Mouse (Mus musculus): ENCODE data around the gene Ankrd11.

Gene Ankrd11

GRCm38 (mm10) chr8:123004033-123004922 is 37.8 kb downstream of the Ankrd11 start:
- no peak for DNase-seq (ENCODE audit: low spot score)

- no peak for DNase-seq (ENCODE audit: low spot score)
Observed at GRCm38 (mm10) chr8:123000311-123000710, 41.8 kb downstream of the Ankrd11 start.

DNA sequence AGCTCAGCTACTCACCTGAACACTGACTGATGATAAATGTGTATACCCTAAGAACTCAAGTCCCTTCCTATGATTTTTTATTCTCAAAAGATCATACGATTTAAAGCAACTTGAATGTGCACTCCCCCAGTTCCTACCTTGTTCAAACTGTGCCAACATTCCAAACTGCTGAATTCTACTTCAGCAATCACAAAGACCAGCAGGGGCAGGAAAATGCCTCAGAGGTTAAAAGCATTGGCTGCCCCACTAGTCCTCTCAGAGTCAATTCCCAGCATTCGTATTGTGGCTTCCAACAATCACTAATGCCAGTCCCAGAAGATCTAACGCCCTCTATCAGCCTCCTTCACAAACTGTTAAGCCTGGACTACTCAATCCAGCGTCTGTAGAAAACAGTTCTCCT is 44.1 kb downstream of the Ankrd11 start:
- no peak for DNase-seq (ENCODE audit: low spot score)

GRCm38 (mm10) chr8:122993740-122994139 is 48.3 kb downstream of the Ankrd11 start:
- no peak for DNase-seq (ENCODE audit: low spot score)

DNA sequence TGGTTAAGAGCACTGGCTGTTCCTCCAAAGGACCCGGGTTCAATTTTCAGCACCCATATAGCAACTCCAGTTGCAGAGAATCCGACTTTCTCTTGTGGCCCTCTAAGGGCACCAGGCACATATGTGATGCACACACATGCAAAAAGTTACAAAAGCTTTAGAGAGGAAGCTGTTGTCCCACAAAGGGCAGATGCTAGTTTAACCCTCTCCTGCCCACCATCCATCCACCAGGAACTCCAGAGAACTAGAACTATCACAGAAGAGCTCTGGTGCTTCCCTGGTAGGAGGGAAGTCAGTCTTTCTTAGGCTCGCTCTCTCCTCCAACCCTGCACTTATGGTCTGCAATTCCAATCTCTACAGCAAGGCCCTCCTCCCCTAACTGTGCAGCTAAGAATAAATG is 49.0 kb downstream of the Ankrd11 start:
- no peak for DNase-seq (ENCODE audit: low spot score)

- DNase-seq (ENCODE audit: low spot score), result no peak
Observed at GRCm38 (mm10) chr8:122992296-122992695, 49.8 kb downstream of the Ankrd11 start.

GRCm38 (mm10) chr8:122991368-122991767 is 50.7 kb downstream of the Ankrd11 start:
- DNase-seq (ENCODE audit: low spot score), result no peak

DNA sequence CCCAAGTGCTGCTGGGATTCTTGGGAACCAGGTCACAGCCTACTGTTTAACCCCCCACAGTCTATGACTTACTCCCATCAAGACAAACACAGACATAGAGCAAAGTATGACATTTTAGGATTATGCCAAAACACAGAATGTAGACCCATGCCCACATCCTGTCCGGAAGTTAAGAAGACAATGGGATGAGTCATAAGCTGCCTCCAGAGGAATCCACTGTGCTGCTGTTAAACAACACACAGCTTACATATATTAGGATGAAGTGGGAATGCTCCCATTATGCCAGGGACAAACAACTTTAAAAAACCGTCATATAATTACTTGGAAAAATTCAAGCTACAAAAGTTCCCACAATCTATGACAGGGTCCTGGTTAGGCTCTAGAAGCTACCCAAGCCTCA is 52.1 kb downstream of the Ankrd11 start:
- no peak for DNase-seq (ENCODE audit: low spot score)

DNA sequence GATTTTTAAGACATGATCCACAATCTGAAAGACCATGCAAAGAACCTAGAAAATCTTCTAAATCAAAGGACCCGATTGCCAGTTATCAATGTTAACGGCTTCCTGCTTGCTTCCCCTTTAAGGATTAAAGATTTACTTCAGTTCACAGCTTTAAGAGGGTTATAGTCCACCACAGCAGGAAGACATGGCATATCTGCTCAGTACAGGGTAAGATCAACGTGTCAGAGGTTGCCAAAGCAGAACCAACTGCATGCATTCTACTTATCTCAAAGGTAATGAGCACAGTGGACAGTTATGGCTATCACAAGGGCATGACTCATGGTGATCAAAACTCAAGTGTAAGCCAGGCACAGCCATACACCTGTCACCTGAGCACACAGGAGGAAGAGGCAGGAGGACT is 53.1 kb downstream of the Ankrd11 start:
- no peak for DNase-seq (ENCODE audit: low spot score)

- DNase-seq (ENCODE audit: low spot score), result no peak
Observed at GRCm38 (mm10) chr8:122987255-122987654, 54.8 kb downstream of the Ankrd11 start.

DNA sequence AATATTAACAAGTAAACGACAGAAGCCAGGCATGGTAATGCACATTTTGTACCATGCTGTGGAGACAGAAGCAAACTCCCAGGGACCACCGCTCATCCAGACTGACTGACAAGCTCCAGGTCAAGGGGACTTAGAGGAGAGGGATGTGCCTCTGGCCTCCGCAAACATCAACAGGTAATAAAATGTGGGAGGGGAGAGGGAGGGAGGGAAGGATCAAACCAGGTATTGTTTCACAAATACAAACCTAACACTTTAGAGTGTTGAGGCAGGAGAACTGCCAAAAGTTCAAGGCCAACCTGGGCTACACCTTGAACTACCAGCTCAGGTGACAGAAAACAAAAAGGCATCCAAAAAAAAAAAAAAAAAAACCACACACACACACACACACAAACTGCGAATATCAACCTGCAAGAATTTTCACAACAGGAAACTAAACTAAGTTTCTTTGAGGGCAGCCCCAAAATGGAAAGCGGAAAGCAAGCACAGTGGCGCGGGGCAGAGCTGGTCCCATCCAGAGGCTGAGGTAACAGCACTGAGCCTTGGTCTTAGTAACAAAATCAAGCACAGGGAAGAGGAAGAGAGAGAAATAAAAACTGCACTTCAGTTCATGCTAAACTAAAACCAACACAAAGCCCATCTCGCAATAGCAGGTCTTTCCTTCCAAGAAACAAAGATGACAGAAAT is 55.4 kb downstream of the Ankrd11 start:
- no peak for DNase-seq (ENCODE audit: low spot score)

DNA sequence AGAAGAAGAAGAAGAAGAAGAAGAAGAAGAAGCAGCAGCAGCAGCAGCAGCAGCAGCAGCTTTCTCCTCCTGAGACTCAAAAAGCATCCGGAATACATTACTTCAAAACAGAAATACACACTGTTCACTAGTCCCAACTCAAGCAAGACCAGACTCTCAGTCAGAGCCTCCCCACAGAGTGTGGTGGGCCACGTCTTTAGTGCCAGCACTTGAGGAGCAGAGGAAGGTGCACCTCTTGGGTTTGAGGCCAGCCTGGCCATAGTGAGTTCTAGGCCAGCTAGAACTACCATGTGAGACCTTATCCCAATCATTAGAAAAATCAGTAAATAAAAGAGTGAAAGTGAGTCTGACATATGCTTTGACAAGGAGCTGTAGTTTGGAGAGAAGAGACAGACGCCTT is 57.9 kb downstream of the Ankrd11 start:
- no peak for DNase-seq (ENCODE audit: low spot score)

- DNase-seq (ENCODE audit: low spot score), result no peak
Observed at GRCm38 (mm10) chr8:122983178-122983942, 58.7 kb downstream of the Ankrd11 start.

DNA sequence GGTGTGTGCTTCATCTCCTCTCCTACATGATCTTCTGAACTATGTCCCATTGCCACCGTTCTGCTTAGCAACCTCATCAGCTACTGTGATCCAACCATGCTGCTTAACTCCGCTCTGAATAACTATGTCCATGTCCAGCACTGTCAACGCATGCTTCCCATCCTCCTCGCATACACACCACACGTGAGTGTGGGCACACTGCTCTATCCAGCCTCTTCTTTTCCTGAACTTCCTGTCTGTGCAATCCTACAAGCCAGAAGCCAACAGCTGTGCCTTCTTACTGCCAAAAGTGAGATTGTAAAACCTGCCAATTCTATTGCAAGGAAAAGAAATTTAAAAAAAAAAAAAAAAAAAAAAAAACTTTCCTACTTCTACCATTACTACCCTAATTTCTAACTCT is 60.4 kb downstream of the Ankrd11 start:
- DNase-seq (ENCODE audit: low spot score), result no peak

DNA sequence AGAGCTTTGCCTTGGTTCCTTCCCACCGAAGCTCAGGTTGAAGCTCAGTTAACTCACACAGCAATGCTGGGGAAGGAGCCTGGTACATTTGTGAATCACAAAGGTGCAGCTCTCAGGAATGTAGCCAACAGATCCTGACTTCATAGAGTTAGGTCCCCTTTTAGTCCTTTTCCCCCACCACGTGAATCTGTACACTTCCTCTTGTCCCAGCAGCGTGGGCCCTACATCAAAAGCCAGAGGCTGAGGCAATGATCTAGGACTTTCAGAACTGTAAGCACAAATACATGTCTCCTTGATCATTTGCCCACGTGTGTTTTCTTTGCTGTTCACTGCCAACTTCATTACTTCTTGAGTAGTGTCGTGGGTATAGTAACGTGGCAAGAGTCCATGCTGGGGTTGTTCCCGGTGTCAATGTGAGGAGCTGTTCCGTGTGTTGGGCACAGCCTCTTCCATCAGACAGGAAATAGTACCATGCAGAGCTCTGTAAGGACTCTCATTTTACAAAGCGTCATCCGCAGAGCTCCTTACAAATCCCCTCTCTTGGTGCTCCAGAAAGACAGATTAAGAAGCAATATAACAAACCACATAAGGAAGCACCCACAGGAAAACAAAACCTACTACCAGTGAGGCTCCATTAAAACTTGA is 62.1 kb downstream of the Ankrd11 start:
- DNase-seq (ENCODE audit: low spot score), result no peak

DNA sequence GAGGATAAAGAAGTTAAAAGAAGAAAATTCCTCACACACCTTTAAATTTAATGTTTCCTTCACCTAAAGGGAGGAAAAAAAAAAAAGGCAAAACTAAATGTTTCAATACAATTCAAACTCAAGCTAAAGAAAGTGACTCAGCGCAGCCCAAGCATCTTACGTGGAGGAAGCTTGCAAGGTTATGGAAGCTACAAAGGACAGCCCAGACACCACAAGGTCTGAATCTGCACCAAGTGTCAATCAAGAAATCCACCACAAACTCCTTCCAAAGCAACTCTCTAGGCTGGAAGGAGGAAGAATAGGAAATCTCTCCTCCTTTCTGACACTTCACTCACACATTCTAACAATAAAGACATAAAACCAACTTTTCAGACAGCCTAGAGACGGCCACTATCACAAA is 62.7 kb downstream of the Ankrd11 start:
- DNase-seq (ENCODE audit: low spot score), result no peak

GRCm38 (mm10) chr8:122976046-122976445 is 66.0 kb downstream of the Ankrd11 start:
- no peak for DNase-seq (ENCODE audit: low spot score)

DNA sequence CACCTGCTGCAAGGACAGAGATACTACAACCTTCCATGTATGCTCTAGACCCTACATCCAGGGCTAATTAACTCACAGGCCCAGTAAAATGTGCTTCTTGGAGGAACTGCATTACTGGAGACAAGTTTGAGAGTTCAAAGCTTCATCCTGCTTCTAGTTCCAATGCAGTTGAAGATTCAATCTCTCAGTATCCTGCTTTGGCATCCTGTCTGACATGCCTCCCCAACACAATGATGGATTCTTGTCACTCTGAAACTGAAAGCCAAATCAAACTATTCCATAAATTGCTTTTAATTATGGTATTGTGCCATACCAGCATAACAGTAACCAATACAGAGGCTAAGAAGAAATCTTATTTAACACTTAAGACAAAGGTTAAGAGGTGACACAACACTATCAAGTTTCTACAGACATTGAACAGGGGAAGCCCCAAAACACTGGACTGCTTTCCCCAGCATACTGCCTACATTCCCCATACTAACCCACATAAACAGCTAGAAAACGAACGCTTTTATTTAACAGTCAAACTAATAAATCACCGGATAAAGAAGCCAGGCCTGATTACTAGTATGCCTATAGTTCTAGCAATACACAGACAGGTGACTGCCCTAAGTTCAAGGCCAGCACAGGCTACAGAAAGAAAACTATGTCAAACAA is 72.0 kb downstream of the Ankrd11 start:
- DNase-seq (ENCODE audit: low spot score), result no peak

DNA sequence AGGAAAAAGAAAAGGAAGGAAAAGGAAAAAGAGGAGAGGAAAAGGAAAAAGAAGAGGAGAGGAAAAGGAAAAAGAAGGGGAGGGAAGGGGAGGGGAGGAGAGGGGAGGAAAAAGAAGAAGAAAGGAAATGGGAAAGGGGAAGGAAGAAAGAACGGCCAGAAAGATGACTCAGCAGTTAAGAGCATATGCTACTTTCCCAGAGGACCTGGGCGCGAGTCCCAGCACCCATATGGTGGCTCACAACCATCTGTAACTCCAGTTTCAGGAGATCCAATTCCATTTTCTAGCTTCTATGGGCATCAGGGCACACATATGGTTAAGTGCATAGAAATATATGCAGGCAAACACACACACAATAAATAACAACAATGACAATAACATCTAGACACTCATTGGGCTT is 73.9 kb downstream of the Ankrd11 start:
- no peak for DNase-seq (ENCODE audit: low spot score)

GRCm38 (mm10) chr8:122966638-122967037 is 75.4 kb downstream of the Ankrd11 start:
- DNase-seq (ENCODE audit: low spot score), result no peak

DNA sequence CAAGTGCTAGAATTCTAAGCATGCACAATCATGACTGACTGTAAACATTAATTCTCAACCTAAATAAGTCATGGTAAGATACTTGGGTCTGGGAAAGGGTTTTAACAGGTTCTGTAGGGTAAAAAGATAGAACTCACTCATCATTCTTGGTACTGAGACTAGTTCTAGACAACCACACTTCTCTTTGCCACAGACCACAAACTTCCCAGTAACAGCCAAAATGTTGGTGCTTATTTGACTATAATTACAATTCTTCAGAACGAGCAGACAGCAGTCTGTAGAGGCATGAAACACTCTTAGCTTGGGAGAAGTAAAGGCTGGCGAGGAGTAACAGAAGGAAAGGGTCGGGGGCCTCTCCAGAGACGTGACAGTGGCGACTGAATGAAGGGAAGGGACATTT is 80.0 kb downstream of the Ankrd11 start:
- no peak for DNase-seq (ENCODE audit: low spot score)

DNA sequence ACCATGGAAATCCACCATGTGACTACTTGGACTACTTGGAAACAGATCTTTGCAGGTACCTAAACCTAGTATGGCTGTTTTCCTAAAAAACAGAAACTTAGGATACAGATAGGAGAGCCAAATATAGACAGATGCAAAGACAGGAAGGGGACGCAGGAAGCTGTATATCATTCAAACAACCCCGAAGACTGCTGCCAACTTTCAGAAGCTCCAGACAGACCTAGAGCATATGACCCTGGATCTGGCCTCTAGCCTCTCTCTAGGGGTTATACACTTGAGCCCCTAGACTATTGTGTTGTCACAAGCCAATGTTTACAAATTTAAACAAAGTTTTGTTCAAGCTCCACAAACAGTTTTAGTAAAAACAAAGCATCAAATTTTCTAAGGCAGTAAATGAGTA is 80.6 kb downstream of the Ankrd11 start:
- DNase-seq (ENCODE audit: low spot score), result no peak

All from retina, embryonic 14.5 days (tissue).